Mouse (Mus musculus): ENCODE results near the gene Olfr203.
"Not testable (repeated sequence)": the region's sequence is repeated elsewhere in the genome, so short reads cannot be mapped to it uniquely, and the experiment has no call there.

DNA sequence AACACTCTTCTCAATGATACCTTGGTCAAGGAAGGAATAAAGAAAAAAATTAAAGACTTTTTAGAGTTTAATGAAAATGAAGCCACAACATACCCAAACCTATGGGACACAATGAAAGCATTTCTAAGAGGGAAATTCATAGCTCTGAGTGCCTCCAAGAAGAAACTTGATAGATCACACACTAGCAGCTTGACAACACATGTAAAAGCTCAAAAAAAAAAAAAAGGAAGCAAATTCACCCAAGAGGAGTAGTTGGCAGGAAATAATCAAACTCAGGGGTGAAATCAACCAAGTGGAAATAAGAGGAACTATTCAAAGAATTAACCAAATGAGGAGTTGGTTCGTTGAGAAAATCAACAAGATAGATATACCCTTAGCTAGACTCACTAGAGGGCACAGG is 24.6 kb downstream of the Olfr203 start:
- TF ChIP-seq MYOD1 (IDR thresholded peaks at IDR 0.05; ENCODE audit: control insufficient read depth in 1 of 3, insufficient read length in 2 of 3, low read depth in 2 of 3); POLR2A (IDR thresholded peaks at IDR 0.05; ENCODE audit: insufficient read length, low read depth); SRF (IDR thresholded peaks at IDR 0.05; ENCODE audit: control insufficient read depth, insufficient read length, low read depth); E2F4 (IDR thresholded peaks at IDR 0.05; ENCODE audit: insufficient read depth); MAX (IDR thresholded peaks at IDR 0.05; ENCODE audit: low read depth): not testable (repeated sequence)
